Mouse (Mus musculus) c-Kit-positive CD71-positive TER-119-positive erythroid progenitor cells, embryonic 14.5 days (primary cell): ENCODE data around the gene Dhtkd1.

Source experiments
- DNase-seq: peaks from one replicate; pipeline ENCODE4 v3.0.0-alpha.2; 2013; ENCODE audit warnings: low spot score

Gene Dhtkd1

DNA sequence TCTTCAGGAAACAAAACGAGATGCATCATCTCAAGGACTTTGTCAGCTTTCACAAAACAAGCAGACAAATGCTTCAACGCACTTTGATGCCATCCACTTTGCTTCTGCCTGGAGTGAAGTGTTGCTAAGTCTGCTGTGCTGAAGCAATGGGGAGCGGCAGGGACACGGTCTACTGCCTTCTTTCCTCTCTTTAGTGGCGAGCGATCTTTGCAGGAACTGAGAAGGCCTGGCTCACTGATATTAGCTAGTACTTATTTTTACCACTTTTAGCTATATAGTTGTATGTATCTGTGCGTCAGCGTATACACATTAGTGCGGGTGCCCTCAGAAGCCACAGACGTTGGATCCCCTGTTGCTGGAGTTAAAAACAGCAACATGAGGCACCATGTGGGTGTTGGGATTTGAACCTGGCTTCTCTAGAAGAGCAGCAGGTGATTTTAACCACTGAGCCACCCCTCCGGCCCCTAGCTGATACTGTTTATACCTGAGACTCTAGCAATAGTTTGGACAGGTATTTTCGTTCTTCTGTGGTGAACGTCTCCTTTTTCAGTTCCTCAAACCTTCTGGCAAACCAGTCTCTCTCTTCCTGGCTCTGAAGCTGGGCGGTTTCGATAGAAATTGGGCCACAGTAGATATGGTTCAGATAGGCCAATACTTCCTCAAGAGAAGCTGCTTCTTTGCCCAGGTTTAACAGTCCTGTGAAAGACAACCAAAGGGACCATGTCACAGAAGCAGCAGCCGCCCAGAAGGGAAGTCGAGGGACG lies 12.1 kb downstream of the Dhtkd1 start:
- DNase-seq = no peak

DNA sequence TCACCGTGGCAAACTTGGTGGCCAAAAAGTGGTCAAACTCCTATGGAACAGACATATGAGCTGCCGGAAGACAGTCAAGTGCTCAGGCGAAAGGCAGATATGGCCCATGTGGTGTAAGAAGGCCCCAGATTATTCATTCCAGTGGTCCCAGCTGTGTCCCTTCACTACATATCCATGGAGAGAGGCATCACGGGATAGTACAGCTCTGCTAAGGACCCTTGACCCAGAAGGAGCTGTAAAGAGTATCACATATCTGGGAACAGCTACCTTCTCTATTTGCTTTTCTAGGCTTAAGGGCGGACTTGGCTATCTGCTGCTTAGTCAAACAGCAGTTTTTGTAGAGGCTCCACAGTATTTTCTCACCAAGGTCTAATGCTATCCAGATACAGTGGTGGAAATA lies 12.8 kb downstream of the Dhtkd1 start:
- DNase-seq = no peak

DNA sequence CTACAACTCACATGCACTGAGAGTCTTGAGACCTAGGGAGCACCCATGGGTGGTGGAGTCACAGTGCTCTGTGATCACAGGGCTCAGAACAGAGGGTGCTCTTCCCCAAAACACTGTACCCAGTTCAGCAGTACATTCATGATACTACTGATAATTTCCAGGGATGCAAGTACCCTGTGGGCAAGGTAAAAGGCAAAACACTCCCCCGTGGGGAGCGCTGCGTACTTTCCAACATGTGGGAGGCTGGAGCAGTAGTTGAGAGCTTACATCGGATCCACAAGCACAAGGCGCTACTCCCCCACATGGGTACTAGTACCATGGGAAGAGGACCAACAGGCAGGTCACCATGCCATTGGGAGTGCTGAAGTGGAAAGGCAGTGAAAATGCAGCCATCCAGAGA lies 15.1 kb downstream of the Dhtkd1 start:
- no peak for DNase-seq

DNA sequence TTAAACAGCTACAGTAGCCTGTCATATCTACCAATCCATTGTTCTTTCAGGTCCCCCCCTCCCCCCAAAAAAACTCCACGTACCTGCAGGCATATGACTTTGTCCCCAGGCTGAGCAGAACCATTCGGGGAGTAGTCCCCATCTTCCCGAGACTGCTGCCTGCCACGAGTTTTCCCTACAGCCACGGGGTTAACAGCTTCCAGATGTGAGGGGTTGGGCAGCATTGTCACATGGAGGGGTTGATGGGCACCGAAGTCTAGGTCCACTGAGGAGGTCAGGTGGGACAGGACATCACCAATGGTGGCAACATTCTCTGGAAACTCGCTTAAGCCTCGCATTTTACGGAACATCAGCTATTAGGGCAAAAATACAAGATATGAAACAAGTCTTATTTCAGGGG lies 18.8 kb downstream of the Dhtkd1 start:
- no peak for DNase-seq

DNA sequence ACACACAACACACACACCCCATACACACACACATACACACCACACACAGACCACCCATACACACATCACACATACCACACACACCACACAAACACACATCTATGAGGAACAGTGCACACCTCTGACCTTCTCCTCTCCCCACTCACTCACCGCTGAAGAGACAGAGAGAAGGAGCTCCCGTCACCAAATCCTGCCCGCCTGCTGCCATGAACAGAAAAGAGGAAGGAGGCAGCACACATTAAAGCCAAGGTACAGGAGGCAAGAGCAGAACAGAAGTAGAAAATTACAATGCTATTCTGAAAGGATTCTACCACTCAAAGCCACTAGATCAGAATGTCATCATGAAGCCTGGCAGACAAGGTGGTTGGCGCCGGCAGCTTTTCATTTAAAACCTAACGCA lies 19.8 kb downstream of the Dhtkd1 start:
- DNase-seq = no peak

DNA sequence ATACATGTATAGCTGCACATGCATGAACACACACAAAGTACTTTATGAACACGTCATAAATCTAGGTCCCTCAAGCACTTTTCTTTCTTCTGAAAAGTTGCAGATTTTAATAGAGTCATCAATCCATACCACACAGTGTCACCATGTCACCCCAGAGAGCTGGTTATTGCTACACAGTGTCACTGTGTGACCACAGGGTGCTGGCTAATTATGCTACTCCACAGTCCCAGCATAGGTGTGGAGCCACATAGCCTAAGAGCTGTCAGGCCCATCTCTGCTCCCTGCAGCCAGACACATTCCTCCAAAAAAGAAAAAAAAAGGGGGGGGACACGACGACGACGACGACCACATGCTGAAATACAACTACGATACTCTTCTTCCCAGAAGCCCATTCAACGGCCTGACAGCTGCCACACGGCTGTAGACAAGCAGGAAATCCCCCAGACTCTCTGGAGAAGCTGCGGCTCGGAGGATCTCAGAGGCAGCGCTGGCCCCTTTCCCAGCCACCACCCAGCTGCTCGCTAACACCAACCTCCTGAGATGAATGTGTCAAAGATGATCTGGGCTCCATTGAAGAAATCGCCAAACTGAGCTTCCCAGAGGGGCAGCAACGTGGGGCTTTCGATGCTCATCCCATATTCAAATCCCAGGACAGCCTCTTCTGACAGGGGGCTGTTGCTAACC lies 31.2 kb downstream of the Dhtkd1 start:
- DNase-seq = no peak

DNA sequence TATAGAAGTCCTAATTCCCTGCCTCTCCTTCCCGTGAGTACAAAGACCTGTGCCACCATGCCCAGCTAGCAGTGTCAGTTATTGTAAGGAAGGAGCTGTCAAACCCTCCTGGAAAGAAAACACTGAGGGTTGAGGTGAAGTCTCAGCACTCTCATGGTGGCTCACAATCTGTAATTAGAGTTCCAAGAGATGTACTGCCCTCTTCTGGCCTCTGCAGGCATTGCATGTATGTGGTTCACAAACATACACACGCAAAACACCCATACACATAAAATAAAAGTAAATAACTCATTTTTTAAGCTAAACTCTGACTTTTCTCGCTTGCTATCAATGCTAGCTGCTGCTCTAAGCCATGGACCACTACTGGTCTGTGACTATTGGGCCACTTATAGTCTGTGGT lies 36.0 kb downstream of the Dhtkd1 start:
- peak; percentile 63 for DNase-seq

DNA sequence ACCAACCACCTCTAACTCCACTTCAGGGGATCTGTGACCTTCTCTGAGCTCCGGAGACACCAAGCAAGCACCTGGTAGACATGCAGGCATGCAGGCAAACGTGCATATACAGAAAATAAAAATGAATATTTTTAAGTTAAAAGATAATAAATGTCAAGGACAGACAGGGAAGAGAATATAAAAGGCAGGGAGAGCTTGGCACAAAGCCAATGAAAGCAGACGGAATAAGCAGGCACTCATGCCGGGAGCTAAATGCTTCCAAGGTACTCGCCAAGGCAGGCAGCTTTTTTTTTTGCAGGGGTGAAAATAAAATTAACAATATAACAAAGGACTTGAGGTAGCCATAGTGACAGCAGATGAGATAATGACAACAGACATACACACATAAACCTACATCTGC lies 36.5 kb downstream of the Dhtkd1 start:
- DNase-seq = no peak

DNA sequence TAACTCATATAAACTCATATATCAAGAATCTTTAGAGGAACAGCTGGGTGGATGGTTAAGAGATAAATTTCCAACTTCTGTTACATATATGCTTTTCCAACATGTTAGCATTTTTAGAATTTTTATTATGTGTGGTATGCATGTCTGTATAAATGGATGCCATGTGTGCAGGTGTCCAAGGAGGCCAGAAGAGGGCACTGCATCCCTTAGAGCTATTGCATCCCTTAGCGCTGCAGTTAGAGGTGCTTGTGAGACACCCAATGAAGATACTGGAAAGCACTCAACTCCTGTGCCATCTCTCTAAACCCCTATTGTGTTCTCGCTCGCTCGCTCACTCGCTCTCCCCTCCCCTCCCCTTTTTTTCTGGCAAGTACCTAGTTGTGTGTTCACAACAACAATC lies 42.4 kb downstream of the Dhtkd1 start:
- no peak for DNase-seq

DNA sequence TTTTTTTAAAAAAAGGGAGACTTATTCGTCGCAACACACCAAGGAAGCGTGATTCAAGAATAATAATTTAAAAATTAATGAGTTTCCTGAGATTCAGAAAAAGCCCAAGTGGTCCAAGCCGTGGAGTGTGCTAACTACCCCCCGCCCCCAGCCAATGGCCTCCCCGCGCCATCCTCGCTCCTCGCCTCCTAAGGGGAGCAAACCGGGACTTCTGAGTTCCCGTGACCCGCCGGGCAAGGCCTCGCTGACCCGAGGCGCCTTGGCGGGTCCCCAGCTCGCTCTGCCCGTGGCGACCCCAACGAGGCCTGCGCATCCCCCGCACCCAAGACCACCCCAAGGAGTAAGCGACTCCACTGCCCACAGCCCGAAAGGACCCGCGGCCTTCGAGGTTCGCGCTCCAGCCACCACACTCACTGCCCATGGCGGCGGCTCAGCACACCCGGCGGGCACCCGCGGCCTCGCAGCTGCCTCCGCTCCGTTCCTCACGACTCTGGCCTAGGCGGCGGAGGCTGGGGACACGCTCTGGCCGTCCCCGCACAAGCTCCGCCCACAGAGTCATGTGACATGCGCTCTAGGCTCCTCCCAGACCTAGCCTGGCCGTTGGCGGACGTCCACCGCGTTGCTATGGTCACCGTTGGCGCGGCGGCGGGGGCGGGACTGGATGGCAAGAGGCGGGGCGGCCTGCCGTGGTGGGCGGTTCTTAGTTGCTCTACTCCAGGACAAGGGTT lies 47.6 kb downstream of the Dhtkd1 start, which contains the start of gene Sec61a2:
Gene Sec61a2, minus strand, starts transcription at position 590 of the 728 bp plus-strand sequence.
- DNase-seq = peak; percentile 98

DNA sequence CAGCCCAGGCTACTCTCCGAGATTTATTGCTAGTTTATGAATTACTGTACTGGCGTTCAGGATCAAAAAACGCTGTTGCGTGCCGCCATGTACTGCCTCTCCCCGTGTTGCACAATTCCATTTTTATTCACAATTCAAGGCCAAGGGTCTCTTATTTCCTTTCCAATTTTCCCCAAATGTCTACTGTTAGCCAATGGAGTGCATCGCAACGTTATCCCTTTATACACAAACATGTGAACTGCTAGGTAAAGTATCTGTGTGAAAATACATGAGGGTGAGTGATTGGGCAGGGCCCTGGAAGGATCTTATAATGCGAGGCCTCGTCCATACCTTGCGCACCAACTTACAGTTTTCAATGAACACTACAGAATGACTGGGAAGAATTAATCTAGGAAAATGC lies 48.3 kb downstream of the Dhtkd1 start:
- no peak for DNase-seq

DNA sequence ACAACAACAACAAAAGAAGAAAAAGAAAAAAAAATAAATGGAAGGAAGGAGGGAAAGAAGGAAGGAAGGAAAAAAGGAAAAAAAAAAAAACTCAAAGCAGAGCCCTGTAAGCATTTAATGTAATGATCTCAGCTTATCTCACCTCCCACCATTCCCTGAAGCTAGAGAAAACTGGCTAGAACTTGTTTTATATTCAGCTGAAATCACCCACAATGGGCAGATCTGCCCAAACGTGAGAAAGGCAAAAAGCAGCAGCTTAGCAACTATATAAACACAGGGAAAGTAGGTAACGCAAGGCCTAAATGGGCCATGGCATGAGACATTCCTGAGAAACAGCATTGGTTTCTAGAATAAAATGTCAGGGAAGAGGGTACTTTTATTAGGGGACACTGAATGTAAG lies 53.2 kb downstream of the Dhtkd1 start:
- no peak for DNase-seq

DNA sequence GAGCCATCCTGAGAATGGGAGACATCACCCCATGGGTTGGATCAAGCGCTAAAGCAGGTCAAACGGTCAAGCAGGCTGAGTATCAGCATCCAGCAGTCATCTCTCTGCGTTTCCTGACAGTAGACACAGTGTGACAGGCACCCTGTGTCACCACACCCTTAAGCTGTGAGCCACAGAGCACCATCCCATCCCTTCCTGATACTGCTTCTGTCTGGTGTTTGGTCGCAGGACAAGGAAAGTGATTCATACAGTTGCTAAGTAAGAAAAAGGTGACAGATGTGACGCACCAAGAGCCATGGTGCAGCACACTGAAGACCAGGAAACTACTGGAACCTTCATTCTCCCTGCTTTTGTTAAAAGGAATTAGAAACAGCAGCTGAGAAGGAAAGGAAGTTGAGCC lies 53.7 kb downstream of the Dhtkd1 start:
- no peak for DNase-seq

DNA sequence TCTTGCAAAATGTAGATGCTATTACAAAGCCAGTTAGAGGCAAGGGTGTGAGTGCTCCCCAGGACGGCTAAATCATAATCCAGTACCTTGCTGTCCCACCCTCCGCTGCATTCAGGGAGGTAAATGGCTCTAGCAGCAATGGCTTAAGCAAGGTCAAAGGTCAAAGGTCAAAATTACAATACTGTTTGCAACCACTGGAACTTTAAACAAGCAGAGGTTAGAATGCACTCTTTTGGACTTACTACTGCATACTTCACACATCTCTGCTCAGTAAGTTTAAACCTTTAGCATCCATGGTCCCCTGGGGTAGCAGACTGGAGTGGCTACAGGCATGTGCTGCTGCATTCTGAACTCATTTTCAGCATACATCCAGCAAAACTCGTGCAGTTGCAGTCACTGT lies 65.1 kb downstream of the Dhtkd1 start:
- no peak for DNase-seq

DNA sequence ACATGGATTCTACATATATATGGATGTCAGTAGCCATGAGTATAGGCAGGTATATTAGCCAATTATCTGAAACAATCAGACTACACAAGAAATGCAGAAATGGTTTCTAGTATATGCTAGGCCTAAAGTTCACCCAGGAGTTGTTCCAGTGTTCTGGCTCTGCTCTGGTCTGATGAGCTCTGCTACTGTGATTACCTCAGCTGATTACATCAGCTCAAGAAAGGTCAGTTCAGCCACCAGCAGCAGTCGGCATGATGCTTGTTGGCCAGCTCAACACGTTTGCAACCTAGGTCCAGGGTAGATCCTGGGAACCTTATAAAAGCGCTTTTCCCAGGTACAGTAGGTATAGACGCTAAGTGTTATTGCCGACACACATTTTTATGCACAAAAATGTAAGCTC lies 72.8 kb downstream of the Dhtkd1 start:
- DNase-seq = no peak

DNA sequence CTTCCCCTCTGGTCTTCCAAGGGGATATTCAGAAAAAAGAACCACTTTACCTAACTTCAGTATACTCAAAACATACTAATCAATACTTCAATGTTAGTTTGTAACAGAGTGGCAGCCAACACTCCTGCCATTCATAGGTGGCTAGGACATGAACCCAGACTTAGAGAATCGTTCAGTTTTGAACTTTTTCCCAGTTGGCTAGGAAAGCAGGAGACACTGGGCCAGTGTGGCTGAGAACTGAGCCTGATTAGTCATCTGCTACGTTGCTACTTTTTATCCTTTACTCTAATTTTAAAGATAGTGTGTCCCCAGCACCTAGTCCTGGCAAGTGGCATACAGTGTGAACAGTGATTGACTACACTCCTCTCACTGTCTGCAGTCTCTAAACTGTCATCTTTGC lies 74.9 kb downstream of the Dhtkd1 start:
- no peak for DNase-seq

DNA sequence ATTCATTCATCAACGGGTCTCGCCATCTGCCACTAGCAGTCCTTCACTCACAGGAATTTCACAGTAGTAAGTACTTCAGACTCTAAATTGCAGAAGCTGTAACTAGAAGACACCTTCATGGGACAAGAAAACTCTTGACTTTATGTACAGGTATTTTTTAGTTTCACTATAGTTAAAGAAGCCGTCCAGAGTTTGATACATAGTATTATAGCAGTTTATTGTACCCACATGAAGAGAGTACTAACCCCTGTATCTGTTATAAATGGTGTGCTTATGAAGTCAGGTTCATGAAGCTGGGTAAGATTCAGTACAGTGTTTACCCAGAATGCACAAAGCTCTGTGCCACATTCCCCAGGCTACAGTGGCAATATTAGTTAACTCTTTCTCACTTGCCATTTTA lies 79.8 kb downstream of the Dhtkd1 start, which contains the start of gene Gm13199:
Gene Gm13199, minus strand, starts transcription at position 101 of the 400 bp plus-strand sequence.
- no peak for DNase-seq

DNA sequence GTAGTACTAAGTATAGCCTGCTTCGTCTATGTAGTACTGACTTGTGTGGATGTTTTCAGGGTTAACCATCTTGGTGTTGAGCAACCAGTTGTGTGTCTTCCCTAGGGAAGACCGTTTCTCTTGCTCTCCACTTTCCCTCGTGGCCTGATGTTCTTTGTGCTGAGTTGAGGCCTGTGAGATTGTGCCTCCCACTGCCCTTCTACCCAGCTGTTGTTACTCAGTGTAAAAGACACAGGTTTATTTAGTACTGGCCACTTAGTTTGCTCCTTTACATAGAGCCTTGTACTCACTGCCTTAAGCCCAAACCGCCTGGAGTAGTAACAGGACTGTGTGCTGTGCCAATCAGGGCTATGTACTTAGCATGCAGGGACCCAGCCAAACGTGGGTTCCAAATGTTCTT lies 90.7 kb downstream of the Dhtkd1 start:
- DNase-seq = no peak

DNA sequence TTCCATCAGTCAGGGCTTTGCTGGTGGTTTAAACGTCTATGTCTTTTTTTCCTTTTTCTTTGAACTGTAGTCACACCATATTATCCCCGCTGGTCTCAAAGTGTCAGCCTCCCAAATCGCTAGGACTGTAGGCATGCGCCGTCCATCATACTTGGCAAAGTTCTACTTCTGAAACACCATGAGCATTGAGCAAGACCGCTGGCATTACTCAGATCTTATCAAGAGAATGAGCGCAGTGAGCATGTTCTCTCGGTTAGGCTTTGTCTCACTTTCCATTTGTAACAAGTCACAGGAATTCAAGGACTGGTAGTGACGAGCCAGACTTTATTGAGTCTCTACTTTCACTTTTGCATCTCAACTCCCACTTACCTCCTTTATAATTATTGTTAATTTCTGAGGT lies 91.5 kb downstream of the Dhtkd1 start:
- no peak for DNase-seq
